In the genomic region with DNA sequence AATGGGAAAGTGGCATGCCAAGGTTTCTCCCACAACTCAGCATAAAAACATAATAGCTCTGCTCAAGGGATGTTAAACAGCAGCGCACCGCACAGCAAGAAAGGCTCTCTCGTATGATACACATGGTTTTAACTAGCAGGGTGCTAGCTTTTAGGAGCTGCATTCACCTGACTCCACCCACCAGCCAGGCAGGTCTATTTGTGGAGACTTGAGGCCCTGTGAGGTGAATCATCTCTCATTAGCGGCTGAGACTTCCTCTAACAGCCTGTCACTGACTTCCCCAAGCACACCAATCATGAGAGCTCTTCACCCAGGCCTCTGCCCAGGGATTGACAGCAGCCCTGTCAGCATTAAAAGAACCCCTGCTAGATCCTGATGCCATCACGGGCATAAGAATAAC, we compare ENCODE assay signal across 8 mouse cellular contexts.
DNase-seq lines count a peak whose midpoint lies in the region.

No protein-coding gene starts in this region.

- DNase-seq in cerebellum, postnatal 25 days, result peak; percentile 56 to 66
- DNase-seq in cerebellum, adult 8-10 months, result no peak
- DNase-seq in A20 (ENCODE audit: low read depth, low spot score), result peak; percentile 90
- DNase-seq in frontal cortex, postnatal 10 days (ENCODE audit: low spot score in 2 of 2), result peak; percentile 17 to 29
- DNase-seq in lung, postnatal 4 days, result peak; percentile 24 to 35
- peak; percentile 41 to 42 for DNase-seq in thymus, postnatal 10 days (ENCODE audit: low spot score in 2 of 2)
- DNase-seq in cerebellum, adult 11-12 months, result no peak
- DNase-seq in adrenal gland, adult 8-10 months, result no peak

Comparison
In these comparisons a context has a peak if more than half of its experiments do, and no peak if none do; other contexts are left out.
1. DNase-seq: peak in cerebellum, postnatal 25 days (2 of 2), A20 (single experiment), frontal cortex, postnatal 10 days (2 of 2), lung, postnatal 4 days (2 of 2) and thymus, postnatal 10 days (2 of 2); none in cerebellum, adult 8-10 months (single experiment), cerebellum, adult 11-12 months (single experiment) and adrenal gland, adult 8-10 months (single experiment).